Mouse (Mus musculus) liver, embryonic 14.5 days (tissue): ENCODE results near the gene 2010315B03Rik. TPM values are rescaled to one million over a fixed set of nuclear protein-coding genes. Genes with fewer than 3 reads are reported as not detected.

ENCODE experiments used
- ATAC-seq: fragments of 200-750 bp; cut with Nextera tagmentation; 2 replicates; pipeline ENCODE4 v1.8.0; 2017; ENCODE audit warnings: moderate number of reproducible peaks, mild to moderate bottlenecking, moderate library complexity; ENCODE audit not compliant: insufficient read depth
- DNase-seq, 3 experiments: peaks; one replicate each; pipeline ENCODE4 v3.0.0-alpha.2; 2012 to 2013; ENCODE audit warnings: low read depth in 3 of 3, low spot score in 3 of 3
- H3K27ac ChIP-seq: fragments of 300-500 bp; sonication (generic); 2 replicates; pipeline ENCODE4 v1.5.1; 2014; ENCODE audit warnings: moderate library complexity, mild to moderate bottlenecking, control low read depth, inconsistent platforms
- H3K27me3 ChIP-seq: fragments of 300-500 bp; sonication (generic); 2 replicates; pipeline ENCODE4 v1.6.1; 2014; ENCODE audit warnings: mild to moderate bottlenecking, low read length, moderate library complexity; ENCODE audit not compliant: control insufficient read depth, insufficient read depth
- H3K36me3 ChIP-seq: fragments of 300-500 bp; sonication (generic); replicated peaks from 2 replicates; pipeline ENCODE4 v1.6.1; 2014; ENCODE audit warnings: low read depth; ENCODE audit not compliant: control insufficient read depth, insufficient read depth
- H3K4me1 ChIP-seq, 2 experiments: fragments of 200-500 bp in 1 of 2; fragments of 300-500 bp in 1 of 2; sonication (generic) in 1 of 2; replicated peaks; 2 replicates each; pipeline ENCODE4 v1.6.1; 2012 to 2014; ENCODE audit warnings: antibody characterized with exemption in 1 of 2, inconsistent platforms in 1 of 2, low read length in 1 of 2; ENCODE audit not compliant: control insufficient read depth in 2 of 2, insufficient read depth in 2 of 2
- H3K4me2 ChIP-seq: fragments of 300-500 bp; sonication (generic); 2 replicates; pipeline ENCODE4 v1.6.1; 2014; ENCODE audit warnings: low read depth, mild to moderate bottlenecking, control low read depth, moderate library complexity
- H3K4me3 ChIP-seq, 2 experiments: fragments of 200-500 bp in 1 of 2; fragments of 300-500 bp in 1 of 2; sonication (generic) in 1 of 2; 2 replicates each; pipeline ENCODE4 v1.5.1; 2012 to 2014; ENCODE audit warnings: low read depth in 2 of 2, low read length in 2 of 2, mild to moderate bottlenecking in 2 of 2, control low read depth in 1 of 2, inconsistent platforms in 1 of 2, moderate library complexity in 1 of 2; ENCODE audit not compliant: insufficient read depth in 1 of 2
- H3K9ac ChIP-seq: fragments of 300-500 bp; sonication (generic); replicated peaks from 2 replicates; pipeline ENCODE4 v1.6.1; 2014; ENCODE audit warnings: mild to moderate bottlenecking, control low read depth, moderate library complexity
- H3K9me3 ChIP-seq: fragments of 300-500 bp; sonication (generic); 2 replicates; pipeline ENCODE4 v1.6.1; 2016; ENCODE audit warnings: low read length, mixed read lengths; ENCODE audit not compliant: control insufficient read depth
- CTCF ChIP-seq: IDR thresholded peaks from 2 replicates; pipeline ENCODE4 v1.5.1; 2016; ENCODE audit warnings: antibody characterized with exemption, low read depth, control low read depth
- EP300 ChIP-seq: IDR thresholded peaks from 2 replicates; pipeline ENCODE4 v1.6.1; 2016; ENCODE audit warnings: antibody characterized with exemption, low read depth
- WGBS: fragments of 180-500 bp; shearing (Covaris S2); extraction: QIAGEN DNeasy Blood & Tissue Kit; methylation state at CpG from one replicate; pipeline ENCODE4 v1.1.7; 2014; ENCODE audit not compliant: insufficient replicate concordance; 5-methylcytosine and 5-hydroxymethylcytosine counted together
- polyA plus RNA-seq, 2 experiments: library from polyadenylated mRNA; depleted of rRNA in 1 of 2; stranded (reverse) in 1 of 2; unstranded in 1 of 2; fragments of >200 nt; fragmentation: Nextera tagmentation in 1 of 2; extraction: Ambion mirVana in 1 of 2; gene quantifications; 2 replicates each; pipeline versions ENCODE4 v1.2.1 to v1.2.3; 2012 to 2014

Gene 2010315B03Rik
- polyA plus RNA-seq (2012; rRNA removed), result 1.6 and 2.7 TPM in 2 replicates
- 1.9 and 2.4 TPM in 2 replicates for polyA plus RNA-seq (2014; fragmentation: Nextera tagmentation; extraction: Ambion mirVana)

GRCm38 (mm10) chr9:124312171-124313142, at the start of gene 2010315B03Rik:
TSS of gene 2010315B03Rik (minus strand) at chr9:124312696.
- H3K9me3 ChIP-seq, result no peaks in the 10 kb centered on the region
- H3K27ac ChIP-seq, result peak within 1 kb of the TSS; percentile 71
- peak within 1 kb of the TSS; percentile 68 for H3K4me2 ChIP-seq
- no peaks in the 10 kb centered on the region for H3K27me3 ChIP-seq
- H3K36me3 ChIP-seq, result no peaks in the 10 kb centered on the region
- peak within 1 kb of the TSS; percentile 75 for H3K9ac ChIP-seq
- TF ChIP-seq EP300 (no peak), CTCF (no peak)
- peak; percentile 70 to 71 (median 71) for DNase-seq
- peaks cover 0 to 4% of the 10 kb centered on the region in 2 experiments; a peak in 1 of 4 replicates for H3K4me1 ChIP-seq
- ATAC-seq, result peak; percentile 99
- peak within 1 kb of the TSS; percentile 75 to 76 for H3K4me3 ChIP-seq
- under 1% methylated on average over 21 of the region's 22 CpGs for WGBS

- DNase-seq (no peak), ATAC-seq (no peak)
- no peaks in the 10 kb centered on the region for H3K9me3 ChIP-seq
- H3K4me1 ChIP-seq, result peaks cover 0 to 4% of the 10 kb centered on the region in 2 experiments; a peak in 1 of 4 replicates
- peak overlapping the region in 1 of 2 experiments; percentile 75; a peak in 2 of 4 replicates for H3K4me3 ChIP-seq
- peak overlapping the region; percentile 75 for H3K9ac ChIP-seq
- H3K4me2 ChIP-seq, result peak overlapping the region; percentile 68
- H3K27me3 ChIP-seq, result no peaks in the 10 kb centered on the region
- no peaks in the 10 kb centered on the region for H3K36me3 ChIP-seq
- H3K27ac ChIP-seq, result no peak overlapping the region
- TF ChIP-seq CTCF, result no peak
- TF ChIP-seq EP300, result no peak
Measured at GRCm38 (mm10) chr9:124311502-124311901, 994 bp downstream of the 2010315B03Rik start.

GRCm38 (mm10) chr9:124288329-124288728, 24.2 kb downstream of the 2010315B03Rik start:
- H3K27me3 ChIP-seq, result no peaks in the 10 kb centered on the region
- no peaks in the 10 kb centered on the region for H3K9me3 ChIP-seq
- no peaks in the 10 kb centered on the region for H3K36me3 ChIP-seq
- TF ChIP-seq EP300 (no peak), CTCF (no peak)
- no peak overlapping the region for H3K4me2 ChIP-seq
- ATAC-seq, result no peak
- H3K27ac ChIP-seq, result no peak overlapping the region
- H3K4me3 ChIP-seq, result no peak overlapping the region
- H3K9ac ChIP-seq, result no peak overlapping the region
- H3K4me1 ChIP-seq, result no peaks in the 10 kb centered on the region
- no peak for DNase-seq

- 1% methylated on average over 22 of the region's 22 CpGs for WGBS
- H3K4me1 ChIP-seq, result peaks cover 5 to 17% of the 10 kb centered on the region in 2 experiments
Measured at GRCm38 (mm10) chr9:124281912-124282686, 30.4 kb downstream of the 2010315B03Rik start.

More at GRCm38 (mm10) chr9:124281912-124282686, 30.4 kb downstream of the 2010315B03Rik start:
- Histone ChIP-seq H3K27ac (peak overlapping the region; percentile 13), H3K4me3 (peak overlapping the region; percentile 61 to 100), H3K27me3 (no peaks in the 10 kb centered on the region), H3K36me3 (no peaks in the 10 kb centered on the region; the same call in 1 of the 2 replicates), H3K9me3 (no peaks in the 10 kb centered on the region), H3K9ac (peak overlapping the region; percentile 69), H3K4me2 (peak overlapping the region; percentile 77)
- ATAC-seq (peak; percentile 96), DNase-seq (peak; percentile 78 to 82 (median 79))
- TF ChIP-seq CTCF (no peak; the same call in 1 of the 2 replicates), EP300 (no peak)
